ENCODE assay signal across 17 mouse cellular contexts in the genomic region with DNA sequence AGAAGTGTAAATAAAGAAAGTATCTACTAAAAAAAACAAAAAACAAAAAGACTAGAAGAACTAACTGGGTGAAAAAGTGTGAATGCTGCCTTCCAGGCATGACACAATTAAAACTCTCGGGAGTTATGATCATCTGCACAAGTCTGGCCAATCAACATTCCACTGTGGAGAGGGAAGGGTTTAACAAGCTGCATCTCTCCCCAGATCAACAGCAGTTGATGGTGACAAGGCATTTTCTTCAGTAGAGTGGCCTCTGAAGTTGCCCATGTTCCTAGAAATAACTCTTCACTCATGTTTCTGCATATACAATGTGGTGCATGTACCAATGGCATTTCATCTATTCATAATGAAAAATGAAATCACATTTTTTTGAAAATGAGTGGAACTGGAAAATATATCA. TPM values are rescaled to one million over a fixed set of nuclear protein-coding genes. Genes with fewer than 3 reads are reported as not detected.
"Had no signal": no experiment of that assay in that cellular context is flagged by ENCODE, and none has a peak within 500 bp of the region (broad histone marks: within the 10 kb centered on the region; RNA-seq: fewer than 3 reads in every experiment).

No protein-coding gene starts in this region.

- H3K9ac ChIP-seq: neural tube, embryonic 13.5 days; neural tube, embryonic 15.5 days; stomach, embryonic 15.5 days had no signal

- DNase-seq: retina, postnatal 1 day; right cerebral cortex, adult 18-20 months; right cerebral cortex, postnatal 14 days; right cerebral cortex, postnatal 25 days; right cerebral cortex, postnatal 4 days; spleen, adult 18-20 months; thymus, adult 18-20 months; thymus, adult 2 months; thymus, postnatal 14 days; thymus, postnatal 25 days; thymus, postnatal 36 days; thymus, postnatal 4 days had no signal

- H3K4me2 ChIP-seq: neural tube, embryonic 13.5 days; neural tube, embryonic 15.5 days; stomach, embryonic 15.5 days had no signal

- H3K9me3 ChIP-seq: neural tube, embryonic 15.5 days; stomach, embryonic 15.5 days had no signal

- H3K4me3 ChIP-seq: neural tube, embryonic 13.5 days; neural tube, embryonic 15.5 days; stomach, embryonic 15.5 days had no signal

- H3K36me3 ChIP-seq: neural tube, embryonic 13.5 days; neural tube, embryonic 15.5 days; stomach, embryonic 15.5 days had no signal

- H3K27me3 ChIP-seq: neural tube, embryonic 13.5 days; neural tube, embryonic 15.5 days; stomach, embryonic 15.5 days had no signal

- H3K27ac ChIP-seq: neural tube, embryonic 13.5 days; neural tube, embryonic 15.5 days; stomach, embryonic 15.5 days; stomach, postnatal 0 days had no signal

RNA-seq across cellular contexts. Expression of a gene that starts 58.8 kb away (rescaled TPM):
- total RNA-seq: neutrophil, adult 5-6 weeks had no signal
